Mouse (Mus musculus) frontal cortex, adult 2 months (tissue): ENCODE results near the gene Nos1. TPM values are rescaled to one million over a fixed set of nuclear protein-coding genes. Genes with fewer than 3 reads are reported as not detected.

Source experiments
- DNase-seq, 2 experiments: peaks; one replicate each; pipeline ENCODE4 v3.0.0; 2022; ENCODE audit warnings: low spot score in 1 of 2; ENCODE audit errors: extremely low spot score in 1 of 2
- polyA plus RNA-seq: library from polyadenylated mRNA; depleted of rRNA; stranded (reverse); fragments of >200 nt; gene quantifications from 2 replicates; pipeline ENCODE4 v1.2.3, GENCODE M21; 2012; rRNA removed

Nos1 gene
- polyA plus RNA-seq, 1 experiment: 17.0 TPM

DNA sequence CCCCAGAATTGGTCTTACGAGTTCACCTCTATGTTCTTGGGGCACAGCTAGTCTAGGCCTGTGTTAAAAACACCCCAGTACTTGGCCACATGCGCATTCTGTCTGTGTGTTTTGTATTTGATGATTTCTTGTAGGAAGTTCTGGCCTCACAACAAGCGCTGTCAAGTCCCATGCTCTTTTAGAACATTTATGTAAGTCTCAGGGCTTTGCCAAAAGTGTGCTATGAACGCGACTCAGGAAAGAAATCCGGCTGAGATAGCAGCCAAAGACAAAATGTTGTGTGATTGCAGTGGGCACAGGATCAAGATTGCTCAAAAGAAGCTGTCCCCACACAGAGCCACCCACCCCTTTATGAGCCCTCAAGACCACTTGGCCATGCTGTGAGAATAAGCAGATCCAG, 212.7 kb downstream of the Nos1 start:
- DNase-seq: peak in 1 of 2 experiments; percentile 76

DNA sequence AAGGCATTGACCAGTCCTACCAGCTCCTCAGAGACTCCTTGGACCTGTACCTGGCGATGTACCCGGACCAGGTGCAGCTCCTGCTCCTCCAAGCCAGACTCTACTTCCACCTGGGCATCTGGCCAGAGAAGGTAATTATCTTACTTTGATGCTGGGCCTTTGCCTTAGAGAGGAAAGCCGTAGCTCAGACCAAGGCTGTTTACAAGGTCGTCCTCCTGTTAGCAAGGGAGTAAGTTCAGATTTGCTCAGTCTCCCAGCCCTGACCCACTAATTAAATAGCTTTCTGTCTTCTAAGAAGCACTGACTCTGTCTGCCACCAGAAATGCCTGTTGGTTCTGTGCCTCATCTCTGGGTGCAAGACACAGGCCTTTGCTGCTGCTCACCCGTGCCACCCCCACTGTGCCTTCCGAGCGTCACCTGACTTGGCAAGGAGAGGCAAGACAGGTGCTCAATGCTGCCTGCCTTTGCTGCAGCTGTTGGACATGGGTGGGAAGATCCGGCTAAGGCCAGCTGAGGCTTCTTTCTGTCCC, 214.6 kb downstream of the Nos1 start:
- DNase-seq: no peak

DNA sequence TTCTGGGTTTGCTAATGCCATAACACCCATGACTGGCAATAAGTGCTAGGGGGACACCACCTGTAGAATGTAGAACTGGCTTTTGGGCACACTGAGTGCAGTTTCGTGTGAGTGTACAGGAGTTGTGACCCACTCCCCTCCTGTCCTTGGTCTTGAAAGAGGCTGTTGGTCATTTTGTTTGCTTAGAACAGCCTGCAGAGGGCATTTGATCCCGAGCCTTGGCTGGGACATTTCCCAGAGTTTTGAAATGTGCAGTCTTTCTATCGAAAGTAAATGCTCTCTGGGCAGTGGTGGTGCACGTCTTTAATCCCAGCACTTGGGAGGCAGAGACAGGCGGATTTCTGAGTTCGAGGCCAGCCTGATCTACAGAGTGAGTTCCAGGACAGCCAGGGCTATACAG, 215.1 kb downstream of the Nos1 start:
- no peak for DNase-seq

DNA sequence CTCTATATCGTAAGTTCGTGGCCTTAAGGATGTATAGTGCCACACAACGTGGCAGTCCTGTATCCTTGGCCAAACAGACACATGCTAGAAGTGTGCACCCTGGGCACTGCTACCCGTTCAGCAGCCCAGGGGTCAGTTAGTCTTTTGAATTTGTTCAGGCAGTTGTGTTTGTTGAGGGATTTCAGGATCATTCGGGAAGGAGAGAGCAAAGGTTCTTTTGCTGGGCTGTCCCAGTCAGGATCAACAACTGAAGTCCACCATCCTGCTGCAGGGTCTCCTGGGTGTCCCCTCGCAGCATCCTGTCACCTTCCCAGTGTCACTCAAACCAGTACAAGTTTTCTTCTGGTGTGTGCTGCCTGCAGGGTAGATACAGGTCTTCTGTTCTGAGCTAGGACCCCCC, 215.7 kb downstream of the Nos1 start:
- DNase-seq: no peak

DNA sequence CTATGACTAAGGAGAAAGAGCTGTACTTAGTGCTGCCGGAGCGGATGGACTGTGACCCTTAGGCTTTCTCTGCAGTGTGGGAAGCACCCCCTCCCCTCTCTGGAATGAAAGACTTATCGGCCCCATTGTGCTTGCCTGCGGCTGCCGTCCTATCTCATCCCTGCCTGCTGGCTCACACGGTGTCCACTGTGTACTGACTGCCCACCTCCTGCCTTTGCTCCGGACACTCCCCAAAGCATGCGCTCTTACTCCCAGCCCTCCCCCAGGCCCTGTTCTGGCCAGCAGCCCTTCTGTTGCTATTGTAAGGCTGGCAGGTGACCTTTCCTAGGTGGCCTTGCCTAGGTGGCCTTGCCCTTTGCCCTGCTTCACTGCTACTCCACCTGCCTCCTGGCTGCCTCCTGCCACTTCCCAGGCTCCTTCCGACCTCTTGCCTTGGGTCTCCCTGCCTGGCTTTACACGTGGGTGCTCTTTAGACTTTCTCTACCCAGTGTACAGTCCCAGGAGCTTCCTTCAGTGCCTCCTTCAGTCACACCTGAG, 216.7 kb downstream of the Nos1 start:
- no peak for DNase-seq

DNA sequence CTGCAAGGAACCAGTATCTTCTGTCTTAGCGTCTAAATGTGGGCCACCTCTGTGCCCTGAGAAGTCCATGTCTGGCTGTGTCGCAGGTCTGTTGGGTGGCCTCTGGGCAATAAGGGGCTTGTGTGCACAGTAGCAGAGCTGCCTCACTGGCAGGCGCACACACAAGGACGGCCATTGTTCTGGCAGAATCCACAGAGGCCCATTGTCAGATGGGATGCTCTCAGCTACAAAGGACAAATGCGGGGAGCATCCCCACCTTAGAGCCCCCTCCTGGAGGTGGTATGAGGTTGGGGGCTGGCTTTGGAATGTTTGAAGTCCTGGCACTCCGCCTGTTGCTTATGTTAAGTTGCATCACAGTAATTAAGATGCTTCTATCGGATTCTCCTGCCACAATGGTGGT, 218.2 kb downstream of the Nos1 start:
- DNase-seq: no peak

DNA sequence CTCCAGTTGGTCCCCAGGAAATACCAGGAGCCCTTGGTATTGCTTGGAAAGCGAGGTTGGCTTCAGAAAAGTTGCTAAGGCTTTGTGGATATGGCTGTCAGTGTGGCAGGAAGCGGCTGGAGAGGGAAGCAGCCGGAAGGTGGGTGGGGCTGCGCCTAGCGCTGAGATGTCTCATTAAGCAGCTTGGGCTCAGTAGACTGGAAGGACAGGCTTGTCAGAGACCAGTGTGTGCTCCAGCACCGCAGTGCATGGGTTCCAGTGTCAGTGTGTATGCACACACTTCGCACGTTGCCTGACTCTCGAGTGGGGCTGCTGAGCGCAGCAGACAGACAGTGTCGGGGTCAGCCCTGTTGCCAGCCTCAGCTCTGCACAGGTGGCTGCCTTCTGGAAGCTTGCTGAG, 218.8 kb downstream of the Nos1 start:
- peak in 1 of 2 experiments; percentile 61 for DNase-seq

DNA sequence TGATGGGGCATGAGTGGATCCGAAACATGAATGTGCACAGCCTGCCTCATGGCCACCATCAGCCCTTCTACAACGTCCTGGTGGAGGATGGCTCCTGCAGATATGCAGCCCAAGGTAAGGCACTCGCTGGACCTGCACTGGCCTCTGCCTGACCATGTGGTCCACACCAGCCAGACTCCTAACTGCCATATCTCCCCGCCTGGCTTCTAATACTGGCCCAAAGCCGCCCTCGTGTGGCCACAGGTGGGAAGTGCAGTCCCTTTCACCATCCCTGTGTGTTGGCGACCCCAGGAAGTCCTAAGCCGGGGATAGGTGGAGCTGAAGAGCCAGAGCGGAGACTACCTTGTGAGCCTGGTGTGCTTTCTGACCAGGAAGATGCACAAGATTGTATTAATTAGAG, 221.2 kb downstream of the Nos1 start:
- peak in 1 of 2 experiments; percentile 83 for DNase-seq

DNA sequence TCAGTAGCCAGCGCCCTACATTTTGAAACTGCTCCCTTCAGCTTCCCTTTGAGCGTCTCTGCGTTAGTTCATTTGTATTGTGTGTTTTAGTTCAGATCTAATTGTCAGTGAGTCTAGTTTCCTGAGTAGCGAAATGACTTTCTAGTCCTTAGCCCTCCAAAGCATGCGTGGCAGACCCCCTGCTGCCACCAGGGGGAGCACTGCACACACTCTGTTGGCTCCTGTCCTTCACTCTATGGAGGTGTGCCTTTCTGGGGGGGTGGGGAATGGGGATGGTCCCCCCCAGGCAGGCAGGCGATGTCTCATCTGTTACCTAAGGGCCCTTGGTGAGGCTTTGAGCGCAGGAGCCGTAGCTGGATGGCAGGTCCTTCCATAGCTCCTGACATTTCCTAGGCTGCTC, 223.8 kb downstream of the Nos1 start:
- peak; percentile 51 to 84 for DNase-seq

DNA sequence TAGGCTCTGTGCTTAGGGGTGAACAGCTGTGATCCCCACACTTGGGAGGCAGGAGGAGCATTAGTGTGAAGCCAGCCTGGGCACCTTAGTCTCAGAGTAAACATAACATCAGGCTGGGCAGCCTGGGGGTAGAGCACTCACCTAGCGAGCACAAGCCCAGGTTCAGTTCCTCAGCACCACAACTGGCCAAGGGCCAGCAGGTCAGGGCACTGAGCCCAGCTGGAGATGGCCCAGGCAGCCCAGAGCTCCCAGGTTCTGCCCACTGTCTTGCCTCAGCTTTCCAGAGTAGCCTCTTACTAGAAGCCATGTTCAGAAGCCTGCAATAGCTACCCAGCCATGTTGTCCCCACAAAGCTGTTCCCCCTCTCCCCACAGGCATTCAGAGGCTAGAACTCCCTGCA, 224.9 kb downstream of the Nos1 start:
- DNase-seq: no peak

DNA sequence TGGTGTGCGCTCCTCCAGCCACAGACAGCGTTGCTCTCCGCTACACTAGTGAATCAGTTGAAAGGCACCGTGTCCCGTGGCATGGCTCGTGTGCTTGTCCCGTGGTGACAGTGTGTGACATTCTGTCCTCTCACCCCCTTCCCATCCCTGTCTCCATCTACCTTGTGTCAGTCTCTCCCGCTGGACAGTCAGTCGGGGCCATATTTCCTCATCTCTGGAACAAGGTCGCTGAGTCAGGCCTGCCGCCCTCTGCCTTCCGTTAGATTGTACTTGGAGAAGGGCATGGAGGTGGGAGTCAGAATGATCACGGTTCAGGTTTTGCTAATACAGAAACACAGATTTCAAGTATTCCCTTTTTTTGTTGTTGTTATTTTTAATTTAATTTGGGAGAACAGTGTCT, 227.5 kb downstream of the Nos1 start:
- DNase-seq: no peak

Other genes starting within 250 kb of the Nos1 start
- 97.4 and 105 TPM in 2 replicates for gene Fbxo21, start 195.7 kb downstream of the Nos1 start, polyA plus RNA-seq
- 56.2 and 60.6 TPM in 2 replicates for gene Tesc, start 246.7 kb downstream of the Nos1 start, polyA plus RNA-seq